Mouse (Mus musculus) gastrocnemius, postnatal 36 days (tissue): ENCODE measurements at regions not wholly inside any gene's neighbourhood (a gene's known extent, or its start where the extent isn't known, plus 50 kb on each side); places are given as distances from the start of the nearest gene placed in this dataset.
"Not testable (repeated sequence)": the region's sequence is repeated elsewhere in the genome, so short reads cannot be mapped to it uniquely, and the experiment has no call there.

Experiments
- DNase-seq, 2 experiments: peaks; one replicate each; pipeline ENCODE4 v3.0.0; 2022
- intact Hi-C: fragments of 180-260 bp; cut with DNase I; formaldehyde crosslinking; loops from one replicate; pipeline ENCODE4 v1.15.1; 2025

DNA sequence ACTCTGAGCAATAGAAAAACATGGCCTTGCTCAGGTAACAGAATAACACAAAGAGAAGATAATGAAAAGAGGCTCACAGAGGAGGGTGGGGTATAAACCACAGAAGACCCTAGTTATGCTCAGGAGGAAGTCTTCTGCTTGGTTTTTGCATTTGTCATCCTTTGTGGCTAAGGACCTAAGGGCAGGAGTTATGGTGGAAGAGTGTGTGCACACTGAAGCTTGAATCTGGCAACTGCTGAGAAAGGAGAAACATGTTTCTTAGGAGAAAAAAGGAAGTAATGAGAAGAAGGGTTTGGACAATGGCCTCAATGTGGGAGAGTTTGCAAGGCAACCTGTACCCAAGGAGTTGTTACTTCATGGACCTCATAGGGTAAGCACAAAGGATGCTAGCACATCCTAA, 106.8 kb upstream of the Nyap2 start:
- no peak for DNase-seq
- intact Hi-C loops, result no loop called here

- intact Hi-C loops, result no loop called here
Observed at GRCm38 (mm10) chr1:80969194-80969593, 107.6 kb upstream of the Nyap2 start.

GRCm38 (mm10) chr1:80965792-80966191, 111.0 kb upstream of the Nyap2 start:
- no peak for DNase-seq
- intact Hi-C loops, result no loop called here

More at GRCm38 (mm10) chr1:80969194-80969593, 107.6 kb upstream of the Nyap2 start:
- no peak for DNase-seq

GRCm38 (mm10) chr1:80964376-80964775, 112.4 kb upstream of the Nyap2 start:
- intact Hi-C loops, result no loop called here
- DNase-seq, result no peak

DNA sequence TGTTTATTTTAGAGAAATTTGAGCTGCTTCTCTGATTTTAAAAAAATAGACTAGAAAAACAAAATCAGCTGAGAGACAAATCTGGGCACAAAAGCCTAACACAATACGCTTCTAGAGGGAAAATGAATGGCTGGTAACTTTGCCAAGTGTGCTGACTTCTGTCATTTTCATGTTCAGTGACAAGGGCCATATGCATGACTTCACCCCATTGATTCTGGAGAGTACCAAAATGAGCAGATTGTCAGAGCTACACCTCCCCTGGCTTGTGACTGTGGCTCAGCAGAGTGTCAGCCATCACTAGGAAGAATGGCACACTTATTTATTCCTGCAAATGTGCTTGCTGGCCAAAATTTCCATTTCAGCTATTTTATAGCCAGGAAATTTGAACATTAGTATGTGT, 112.9 kb upstream of the Nyap2 start:
- no peak for DNase-seq
- intact Hi-C loops, result no loop called here

- DNase-seq, result no peak
- intact Hi-C loops, result no loop called here
Observed at GRCm38 (mm10) chr1:80950406-80950805, 126.3 kb upstream of the Nyap2 start.

DNA sequence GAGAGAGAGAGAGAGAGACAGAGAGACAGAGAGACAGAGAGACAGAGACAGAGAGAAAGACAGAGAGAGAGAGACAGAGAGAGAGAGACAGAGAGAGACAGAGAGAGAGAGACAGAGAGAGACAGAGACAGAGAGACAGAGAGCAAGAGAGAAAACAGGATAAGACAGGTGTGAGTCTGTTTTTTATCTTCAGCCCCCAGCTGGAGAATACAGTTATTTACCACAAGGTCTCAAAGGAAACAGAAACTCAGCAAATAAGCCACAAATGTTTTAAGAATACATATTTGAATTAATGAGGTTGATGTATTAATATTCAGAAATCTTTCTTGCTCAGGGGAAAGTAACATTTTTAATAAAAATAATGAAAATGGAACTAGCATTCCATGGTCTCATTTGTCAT, 130.7 kb upstream of the Nyap2 start:
- intact Hi-C loops, DNase-seq: not testable (repeated sequence)

- no peak for DNase-seq
- intact Hi-C loops, result no loop called here
Observed at GRCm38 (mm10) chr1:80939372-80939771, 137.4 kb upstream of the Nyap2 start.

DNA sequence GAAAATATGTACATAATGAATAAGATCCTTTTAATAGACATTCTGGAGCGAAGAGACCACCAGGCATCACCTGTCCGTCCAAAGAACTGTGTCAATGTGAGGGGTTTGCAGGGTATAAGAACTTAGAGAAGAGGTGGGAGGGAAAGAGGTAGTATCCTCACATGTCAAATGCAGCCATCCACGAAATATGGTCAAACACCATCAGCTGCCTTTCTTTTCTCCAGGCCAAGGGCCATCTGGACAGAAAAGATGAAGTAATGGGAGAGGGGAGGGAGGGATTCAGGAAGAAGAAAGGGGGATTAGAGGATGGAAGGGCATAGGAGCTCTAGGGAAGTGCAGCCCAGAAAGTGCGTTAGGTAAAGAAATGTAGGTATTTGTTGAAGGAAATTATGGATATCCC, 141.0 kb upstream of the Dock10 start:
- intact Hi-C loops, result no loop called here
- DNase-seq, result no peak

DNA sequence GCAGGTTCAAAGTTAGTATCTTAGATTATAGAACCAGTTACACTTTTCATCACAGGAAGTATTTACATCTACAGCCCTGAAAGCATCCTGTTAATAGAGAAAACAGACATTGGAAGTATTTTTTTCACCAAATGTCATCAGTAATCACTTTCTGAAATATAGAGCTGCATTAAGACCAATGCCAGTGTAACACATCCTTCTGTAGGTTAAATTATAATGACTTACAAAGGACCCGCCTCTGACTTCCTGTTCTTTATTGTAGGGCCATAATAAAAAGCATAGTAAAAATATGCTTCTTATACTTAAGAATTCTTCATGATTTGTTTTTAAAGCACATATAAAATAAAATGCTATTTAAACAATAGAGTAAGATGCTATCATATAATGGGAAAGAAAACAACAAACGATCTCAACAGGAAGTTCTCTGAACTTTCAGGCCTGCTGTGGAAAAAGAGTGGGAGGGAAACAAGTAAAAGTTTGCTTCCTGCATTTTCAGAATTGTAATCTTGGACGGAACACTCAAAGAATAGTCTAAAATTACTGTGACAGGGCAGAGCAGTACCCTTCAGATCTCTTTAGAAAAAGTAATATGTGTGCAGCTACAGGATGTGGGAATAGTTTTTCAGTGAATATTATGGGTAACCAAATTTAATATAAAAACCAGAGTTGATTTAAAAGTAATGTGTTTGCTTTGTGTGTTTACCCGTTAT, 116.0 kb upstream of the Dock10 start:
- DNase-seq, result no peak
- intact Hi-C loops, result no loop called here

- DNase-seq, result no peak
- intact Hi-C loops, result no loop called here
Observed at GRCm38 (mm10) chr1:80873596-80873995, 115.3 kb upstream of the Dock10 start.

GRCm38 (mm10) chr1:80868805-80869204, 110.5 kb upstream of the Dock10 start:
- intact Hi-C loops, result no loop called here
- DNase-seq, result no peak

- DNase-seq, result no peak
- intact Hi-C loops, result no loop called here
Observed at GRCm38 (mm10) chr1:80856981-80857380, 98.7 kb upstream of the Dock10 start.

DNA sequence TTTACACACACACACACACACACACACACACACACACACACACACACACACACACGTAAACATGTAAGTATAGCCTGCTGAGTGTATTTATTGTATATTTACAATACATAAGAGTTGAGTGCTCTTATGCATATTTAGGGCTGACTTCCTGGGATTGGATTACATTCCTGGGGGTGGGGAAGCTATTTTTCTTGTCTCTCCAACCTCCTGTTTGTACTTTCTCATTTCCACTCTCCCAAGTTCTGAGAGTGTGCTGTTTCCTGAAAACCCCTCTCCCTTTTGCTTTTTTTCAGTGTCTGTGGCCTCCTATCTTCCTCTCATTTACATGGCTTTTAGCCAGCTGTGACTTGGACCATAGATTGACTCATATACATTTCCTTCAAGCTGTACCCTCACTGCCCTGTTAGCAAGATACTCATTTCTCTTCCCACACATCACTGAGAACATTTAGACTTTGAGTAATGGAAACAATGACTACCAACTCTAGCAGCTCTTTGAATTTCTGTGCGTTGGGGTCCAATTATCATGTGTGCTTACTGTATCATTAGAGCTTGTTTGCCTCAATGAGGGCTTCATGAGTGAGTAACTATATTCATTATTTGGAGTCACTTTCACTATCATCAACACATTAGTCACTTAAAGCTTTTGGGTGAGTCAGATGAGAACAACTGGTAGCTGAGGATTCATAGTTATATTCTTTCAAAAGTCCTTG, 96.8 kb upstream of the Dock10 start:
- intact Hi-C loops, result no loop called here
- DNase-seq, result no peak

GRCm38 (mm10) chr1:80854289-80854701, 96.0 kb upstream of the Dock10 start:
- intact Hi-C loops, result no loop called here
- no peak for DNase-seq

GRCm38 (mm10) chr1:80852761-80853160, 94.4 kb upstream of the Dock10 start:
- intact Hi-C loops, result no loop called here
- no peak for DNase-seq

- intact Hi-C loops, result no loop called here
- DNase-seq, result no peak
Observed at GRCm38 (mm10) chr1:80830196-80830794, 72.0 kb upstream of the Dock10 start.

DNA sequence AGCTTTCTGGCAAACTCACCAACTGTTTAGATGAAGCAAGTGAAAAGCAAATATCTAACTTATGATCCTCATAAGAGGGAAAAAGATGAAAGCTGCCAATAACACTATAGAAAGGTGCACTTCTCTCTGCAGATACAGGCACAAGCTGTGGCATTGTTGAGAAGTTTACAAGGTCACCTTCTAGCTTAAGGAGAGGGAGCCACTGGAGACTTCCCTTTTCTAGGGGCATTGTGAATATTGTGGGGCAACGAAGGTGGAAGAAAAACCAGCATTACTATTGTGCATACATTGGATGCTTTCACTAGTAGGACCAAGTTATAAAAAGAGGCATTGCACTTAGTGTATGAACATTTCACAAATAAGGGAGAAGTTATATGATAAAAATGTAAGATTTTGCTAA, 68.1 kb upstream of the Dock10 start:
- no peak for DNase-seq
- intact Hi-C loops, result loop anchor here (5.0 kb wide), 2 partner anchors 461 to 476 kb away; no protein-coding TSS in a partner anchor

DNA sequence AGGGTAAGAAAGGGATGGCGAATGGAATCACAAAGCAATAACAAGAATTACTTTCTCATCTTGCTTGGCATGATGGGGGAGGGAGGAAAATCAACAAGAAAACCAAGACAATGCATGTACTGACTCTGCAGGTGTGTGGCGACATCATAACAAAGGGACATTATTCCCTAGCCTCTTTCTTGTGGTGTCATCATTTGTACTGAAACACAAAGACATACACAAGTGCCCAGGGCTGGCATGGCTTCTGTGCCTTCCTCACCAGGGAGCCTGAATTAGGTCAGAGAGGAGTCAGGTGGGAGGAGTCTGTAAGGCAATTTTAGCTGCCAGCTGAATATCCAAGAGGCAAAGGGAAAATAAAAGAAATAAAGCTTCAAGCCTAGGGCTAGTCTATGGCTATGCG, 65.6 kb upstream of the Dock10 start:
- DNase-seq, result no peak
- intact Hi-C loops, result no loop called here

- intact Hi-C loops, result no loop called here
- DNase-seq, result no peak
Observed at GRCm38 (mm10) chr1:80822185-80822584, 63.9 kb upstream of the Dock10 start.

DNA sequence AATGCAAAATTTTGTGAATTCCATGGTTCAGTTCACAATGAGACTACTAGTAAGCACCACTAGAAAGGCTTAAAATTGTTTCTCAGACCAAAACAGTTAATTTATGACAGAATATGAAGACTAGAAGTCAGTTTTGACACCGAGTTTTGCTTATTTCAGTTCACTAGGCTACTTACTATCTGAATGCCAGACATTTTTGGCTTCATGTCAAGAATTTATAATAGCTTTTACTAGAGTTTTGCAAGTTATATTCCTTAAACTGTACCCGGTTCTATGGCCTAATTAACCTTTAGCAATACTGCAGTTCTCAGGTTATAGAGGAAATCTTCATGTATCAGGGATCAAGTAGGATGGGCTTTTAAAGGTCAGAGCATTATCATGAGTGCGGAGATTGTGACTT, 54.6 kb upstream of the Dock10 start:
- intact Hi-C loops, result no loop called here
- no peak for DNase-seq
